Mouse (Mus musculus): ENCODE measurements at regions not wholly inside any gene's neighbourhood (a gene's known extent, or its start where the extent isn't known, plus 50 kb on each side); places are given as distances from the start of the nearest gene placed in this dataset.

DNA sequence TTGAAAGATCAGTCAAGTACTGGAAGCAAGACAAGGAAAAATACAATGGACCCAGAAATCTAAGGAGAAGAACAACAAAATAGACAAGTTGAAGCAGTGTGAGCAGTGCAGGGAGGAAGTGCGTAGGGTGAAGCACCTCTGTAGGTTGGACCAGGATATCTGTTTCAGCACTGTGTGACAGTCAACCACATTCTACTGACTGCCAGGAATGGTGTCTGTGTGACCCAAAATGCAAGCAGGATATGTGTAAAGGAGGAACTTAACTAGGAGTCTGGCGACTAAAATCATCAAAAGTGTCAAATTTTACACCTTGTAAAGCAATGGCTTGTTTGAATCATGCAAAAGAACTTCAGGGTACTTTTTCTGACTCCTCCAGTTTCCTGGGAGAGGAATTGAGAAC is 207.7 kb downstream of the Rnf152 start:
- in situ Hi-C loops (cut with MboI; ENCODE audit: low pct_unique_long_range_greater_than_20kb in 1 of 2, low sequenced_read_pairs in 2 of 2, unreplicated experiment in 1 of 2), result no loop called here

GRCm38 (mm10) chr1:105148048-105148447 is 208.5 kb downstream of the Rnf152 start:
- in situ Hi-C loops (cut with MboI; ENCODE audit: low pct_unique_long_range_greater_than_20kb in 1 of 2, low sequenced_read_pairs in 2 of 2, unreplicated experiment in 1 of 2), result no loop called here

DNA sequence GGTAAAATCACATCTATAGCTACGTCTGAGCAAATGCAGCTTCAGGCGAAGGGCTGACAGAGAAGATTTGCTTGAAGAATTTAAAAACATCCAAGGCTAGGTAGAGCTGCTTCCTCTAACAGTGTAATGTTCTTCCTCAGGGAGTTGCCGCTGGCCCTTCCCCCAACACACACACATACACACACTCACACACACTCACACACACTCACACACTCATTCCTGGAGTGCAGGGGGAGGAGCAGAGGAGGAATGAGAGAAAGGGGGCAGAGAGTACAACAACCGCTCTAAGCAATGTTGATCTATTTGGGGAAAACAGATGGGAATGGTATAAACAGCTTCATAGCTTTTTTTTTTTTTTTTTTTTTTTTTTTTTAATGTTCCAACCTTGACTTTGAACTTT is 232.6 kb downstream of the Rnf152 start:
- in situ Hi-C loops (cut with MboI; ENCODE audit: low pct_unique_long_range_greater_than_20kb in 1 of 2, low sequenced_read_pairs in 2 of 2, unreplicated experiment in 1 of 2), result no loop called here

DNA sequence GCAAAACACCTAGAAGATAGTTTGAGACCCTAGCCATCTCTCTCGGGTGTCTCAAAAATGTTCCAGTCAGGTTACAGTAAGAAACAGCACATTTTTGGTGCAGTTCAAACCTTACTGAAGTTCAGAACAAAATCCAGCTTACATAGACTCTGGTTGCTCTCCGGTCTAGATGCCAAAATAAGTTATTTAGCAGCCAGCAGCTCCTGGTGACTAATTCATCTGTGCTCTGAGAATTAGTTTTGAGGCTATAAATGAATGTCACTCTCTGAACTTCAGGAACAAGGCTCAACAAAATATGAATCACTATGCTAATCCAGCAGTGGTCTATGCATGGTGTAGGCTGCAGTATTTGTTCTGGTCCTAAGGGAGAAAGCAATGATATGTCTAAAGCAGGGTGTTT is 238.6 kb downstream of the Rnf152 start:
- in situ Hi-C loops (cut with MboI; ENCODE audit: low pct_unique_long_range_greater_than_20kb in 1 of 2, low sequenced_read_pairs in 2 of 2, unreplicated experiment in 1 of 2), result no loop called here

GRCm38 (mm10) chr1:105116231-105116630 is 240.3 kb downstream of the Rnf152 start:
- in situ Hi-C loops (cut with MboI; ENCODE audit: low pct_unique_long_range_greater_than_20kb in 1 of 2, low sequenced_read_pairs in 2 of 2, unreplicated experiment in 1 of 2), result no loop called here

- in situ Hi-C loops (cut with MboI; ENCODE audit: low pct_unique_long_range_greater_than_20kb in 1 of 2, low sequenced_read_pairs in 2 of 2, unreplicated experiment in 1 of 2), result no loop called here
Measured at GRCm38 (mm10) chr1:105115391-105115790, 241.1 kb downstream of the Rnf152 start.

- in situ Hi-C loops (cut with MboI; ENCODE audit: low pct_unique_long_range_greater_than_20kb in 1 of 2, low sequenced_read_pairs in 2 of 2, unreplicated experiment in 1 of 2), result no loop called here
Measured at GRCm38 (mm10) chr1:105114835-105115234, 241.7 kb downstream of the Rnf152 start.

GRCm38 (mm10) chr1:105112762-105113525 is 243.6 kb downstream of the Rnf152 start:
- in situ Hi-C loops (cut with MboI; ENCODE audit: low pct_unique_long_range_greater_than_20kb in 1 of 2, low sequenced_read_pairs in 2 of 2, unreplicated experiment in 1 of 2), result no loop called here

DNA sequence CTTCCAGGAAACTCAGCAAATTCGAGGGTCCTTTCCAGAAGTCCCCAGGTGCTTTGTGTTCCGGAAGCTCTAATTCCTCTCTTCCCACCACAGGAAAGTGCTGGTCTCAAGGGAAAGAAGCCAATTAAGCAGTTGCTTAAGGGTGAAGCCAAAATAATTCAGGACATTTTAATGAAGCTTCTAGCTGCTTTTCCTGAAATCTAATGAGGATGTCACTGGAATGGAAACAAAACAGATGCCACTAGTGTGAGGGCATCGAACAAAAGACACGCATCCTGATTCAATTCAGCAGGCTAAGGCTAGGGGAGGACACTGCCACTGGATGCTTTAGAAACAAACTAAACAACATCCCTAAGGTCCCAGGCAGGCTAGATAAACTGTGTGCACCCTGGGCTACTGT is 245.3 kb downstream of the Rnf152 start:
- in situ Hi-C loops (cut with MboI; ENCODE audit: low pct_unique_long_range_greater_than_20kb in 1 of 2, low sequenced_read_pairs in 2 of 2, unreplicated experiment in 1 of 2), result no loop called here

DNA sequence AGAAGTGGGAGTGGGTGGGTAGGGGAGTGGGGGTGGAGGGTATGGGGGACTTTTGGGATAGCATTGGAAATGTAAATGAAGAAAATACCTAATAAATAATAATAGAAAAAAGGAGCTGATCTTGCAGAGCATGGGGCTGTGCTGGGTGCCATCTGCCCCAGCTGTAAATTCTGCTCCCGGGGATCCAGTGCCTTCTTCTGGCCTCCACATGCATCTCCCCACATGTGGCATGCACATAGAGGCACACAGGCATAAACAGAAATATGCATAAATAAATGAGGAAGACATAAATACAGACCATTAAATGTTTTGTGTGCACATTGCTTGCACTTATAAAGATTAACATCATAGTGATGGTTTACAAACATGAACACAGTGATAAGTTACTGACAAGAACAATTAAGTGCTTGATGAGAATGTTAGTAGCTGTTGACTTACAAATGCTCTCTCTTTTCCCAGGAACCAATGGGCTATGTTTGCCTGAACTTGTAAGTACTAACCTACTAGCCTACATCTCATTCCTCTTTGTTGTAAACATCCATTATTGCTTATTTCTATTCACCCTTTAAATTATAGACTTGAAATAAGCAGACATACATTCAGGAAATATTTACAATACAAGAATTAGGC is 245.8 kb downstream of the Rnf152 start:
- in situ Hi-C loops (cut with MboI; ENCODE audit: low pct_unique_long_range_greater_than_20kb in 1 of 2, low sequenced_read_pairs in 2 of 2, unreplicated experiment in 1 of 2), result no loop called here

- in situ Hi-C loops (cut with MboI; ENCODE audit: low pct_unique_long_range_greater_than_20kb in 1 of 2, low sequenced_read_pairs in 2 of 2, unreplicated experiment in 1 of 2), result no loop called here
Measured at GRCm38 (mm10) chr1:105107836-105108235, 248.7 kb downstream of the Rnf152 start.

DNA sequence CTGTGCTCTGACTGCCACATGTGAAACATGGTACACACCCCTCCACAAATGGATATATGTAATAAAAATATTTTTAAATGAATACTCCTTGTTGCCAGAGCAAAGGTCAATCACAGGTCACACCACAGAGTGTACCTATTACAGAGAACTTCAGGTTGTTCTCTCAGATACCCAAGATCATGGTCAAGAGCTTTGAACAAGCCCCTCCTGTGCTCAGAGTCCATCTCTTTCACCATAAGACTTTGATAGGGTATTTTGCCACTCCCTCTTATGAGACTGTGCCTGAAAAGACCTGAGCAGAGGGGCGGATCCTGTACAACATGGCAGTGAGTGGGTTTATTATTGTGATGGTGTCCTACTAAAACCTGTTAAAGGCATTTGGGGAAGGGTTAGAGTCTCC is 249.3 kb downstream of the Rnf152 start:
- in situ Hi-C loops (cut with MboI; ENCODE audit: low pct_unique_long_range_greater_than_20kb in 1 of 2, low sequenced_read_pairs in 2 of 2, unreplicated experiment in 1 of 2), result no loop called here

- in situ Hi-C loops (cut with MboI; ENCODE audit: low pct_unique_long_range_greater_than_20kb in 1 of 2, low sequenced_read_pairs in 2 of 2, unreplicated experiment in 1 of 2), result no loop called here
Measured at GRCm38 (mm10) chr1:105105211-105105610, 251.3 kb downstream of the Rnf152 start.

DNA sequence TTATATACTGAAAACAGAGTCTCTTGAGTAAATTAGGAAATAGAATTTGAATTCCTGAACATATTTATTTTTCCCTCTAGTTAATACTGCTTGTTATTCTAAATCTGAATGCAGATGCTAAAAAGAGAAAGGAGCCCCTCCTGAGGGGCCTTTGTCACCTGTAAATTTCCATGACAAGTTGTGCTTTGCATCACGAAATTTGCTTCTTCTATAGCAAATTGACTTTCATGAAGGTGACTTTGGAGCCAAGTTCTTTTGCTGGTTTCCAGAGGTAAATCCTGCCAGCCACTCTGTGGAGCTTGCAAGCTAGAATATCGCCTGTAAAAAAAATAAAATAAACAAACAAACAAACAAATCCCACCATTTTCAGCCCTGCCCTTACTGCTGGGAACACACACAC is 261.4 kb downstream of the Rnf152 start:
- in situ Hi-C loops (cut with MboI; ENCODE audit: low pct_unique_long_range_greater_than_20kb in 1 of 2, low sequenced_read_pairs in 2 of 2, unreplicated experiment in 1 of 2), result loop anchor here in 1 of 2 experiments (25.0 kb wide), 1 partner anchor 517 kb away; no protein-coding TSS in a partner anchor

DNA sequence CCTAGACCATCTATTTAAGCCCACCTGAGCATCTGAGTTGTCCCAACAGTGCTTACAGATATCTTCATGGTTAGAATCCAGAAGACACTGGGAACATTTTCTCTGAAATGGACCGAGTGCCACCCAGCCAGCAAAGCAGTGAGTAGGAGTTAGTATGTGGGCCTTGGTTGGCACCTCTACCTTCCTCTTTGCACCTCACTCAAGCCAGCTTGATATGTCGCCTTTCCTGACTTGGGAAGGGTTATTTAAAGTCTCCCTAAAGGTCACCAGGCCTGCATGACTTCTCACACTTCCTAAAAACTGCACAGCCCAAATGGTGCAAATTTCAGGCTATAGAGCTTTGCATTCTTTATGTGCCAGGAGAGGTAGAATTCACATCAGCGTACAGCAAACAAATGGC is 262.0 kb downstream of the Rnf152 start:
- in situ Hi-C loops (cut with MboI; ENCODE audit: low pct_unique_long_range_greater_than_20kb in 1 of 2, low sequenced_read_pairs in 2 of 2, unreplicated experiment in 1 of 2), result loop anchor here in 1 of 2 experiments (25.0 kb wide), 1 partner anchor 518 kb away; no protein-coding TSS in a partner anchor

DNA sequence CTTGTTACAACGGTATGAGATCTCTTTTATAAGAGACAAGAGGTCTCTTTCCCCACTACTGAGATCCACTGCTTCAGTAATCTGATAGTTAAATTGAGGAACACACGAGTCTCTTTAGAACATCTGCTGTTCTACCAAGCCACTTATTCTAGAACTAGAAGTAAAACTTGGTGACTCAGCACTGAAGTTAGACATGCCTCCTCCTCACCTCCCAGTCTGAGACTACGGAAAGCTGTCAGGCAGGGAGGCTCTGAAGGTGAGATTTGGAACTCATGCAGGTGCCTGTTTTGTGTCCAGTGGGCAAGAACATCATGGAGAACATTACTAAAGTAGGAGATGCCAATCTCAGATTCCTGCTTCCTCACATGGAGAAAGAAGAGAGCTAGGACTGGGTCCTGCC is 262.6 kb downstream of the Rnf152 start:
- in situ Hi-C loops (cut with MboI; ENCODE audit: low pct_unique_long_range_greater_than_20kb in 1 of 2, low sequenced_read_pairs in 2 of 2, unreplicated experiment in 1 of 2), result loop anchor here in 1 of 2 experiments (25.0 kb wide), 1 partner anchor 518 kb away; no protein-coding TSS in a partner anchor

- in situ Hi-C loops (cut with MboI; ENCODE audit: low pct_unique_long_range_greater_than_20kb in 1 of 2, low sequenced_read_pairs in 2 of 2, unreplicated experiment in 1 of 2), result loop anchor here in 1 of 2 experiments (25.0 kb wide), 1 partner anchor 519 kb away; no protein-coding TSS in a partner anchor
Measured at GRCm38 (mm10) chr1:105093012-105093411, 263.5 kb downstream of the Rnf152 start.

DNA sequence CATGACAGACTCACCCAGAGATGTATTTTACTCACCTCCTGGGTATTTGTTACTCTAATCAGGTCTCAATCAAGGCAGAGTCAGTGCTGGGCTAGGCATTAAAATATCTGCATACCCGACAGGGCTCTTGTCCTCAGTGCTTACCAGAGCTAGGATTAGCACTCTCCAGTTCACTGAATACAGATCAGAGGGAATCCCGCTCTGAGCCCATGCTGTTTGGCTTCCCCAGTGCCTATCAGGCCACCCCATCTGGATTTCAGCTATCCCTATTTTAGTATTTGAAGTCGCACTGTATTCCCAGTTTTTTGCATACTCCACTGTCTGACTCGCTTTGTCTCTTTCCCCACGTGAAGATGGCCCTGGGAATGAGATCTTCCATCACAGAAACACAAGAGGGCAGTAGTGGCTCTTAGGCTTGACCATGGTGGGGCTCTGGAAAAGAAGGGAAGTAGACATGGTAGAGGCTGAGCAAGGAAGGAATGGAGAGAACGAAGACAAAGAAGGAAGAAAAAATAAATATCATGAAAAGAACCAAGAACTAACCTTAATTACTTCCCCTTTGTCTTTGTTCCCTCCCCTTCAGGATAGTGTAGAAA is 264.1 kb downstream of the Rnf152 start:
- in situ Hi-C loops (cut with MboI; ENCODE audit: low pct_unique_long_range_greater_than_20kb in 1 of 2, low sequenced_read_pairs in 2 of 2, unreplicated experiment in 1 of 2), result loop anchor here in 1 of 2 experiments (25.0 kb wide), 1 partner anchor 520 kb away; no protein-coding TSS in a partner anchor

DNA sequence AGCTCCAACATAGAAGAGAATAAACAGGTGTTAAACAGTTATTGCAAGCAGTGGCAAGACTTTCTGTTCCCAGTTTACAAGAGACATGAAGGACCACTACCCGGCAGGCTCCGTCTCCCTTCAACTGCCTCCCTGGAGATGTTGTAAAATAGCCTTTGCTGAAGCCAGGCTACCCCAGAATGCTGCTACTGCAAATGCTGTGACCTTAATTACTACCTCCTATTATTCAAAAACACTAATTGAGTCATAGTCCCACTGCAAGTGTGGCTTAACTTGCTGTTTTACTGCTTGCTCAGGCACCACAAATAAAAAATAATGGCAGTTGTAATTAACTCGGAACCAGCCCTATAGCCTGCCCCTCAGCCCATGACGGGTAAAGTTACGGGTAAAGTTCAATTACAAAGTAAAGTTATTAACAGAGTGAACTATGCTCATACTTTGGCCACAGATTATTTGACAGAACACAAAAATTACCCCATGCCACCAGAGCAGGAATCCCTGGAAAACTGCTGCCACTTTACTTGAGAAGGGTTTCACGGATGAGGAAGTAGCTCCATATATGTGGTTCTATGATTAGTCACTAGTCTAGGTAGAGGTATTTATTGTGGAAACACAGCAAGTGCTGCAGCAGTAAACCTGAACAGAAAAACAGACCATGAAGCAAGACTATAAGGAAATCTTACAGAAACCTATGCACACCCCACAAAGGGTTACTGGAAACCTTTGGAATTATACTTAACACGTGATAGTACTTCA is 267.6 kb downstream of the Rnf152 start:
- in situ Hi-C loops (cut with MboI; ENCODE audit: low pct_unique_long_range_greater_than_20kb in 1 of 2, low sequenced_read_pairs in 2 of 2, unreplicated experiment in 1 of 2), result loop anchor here in 1 of 2 experiments (25.0 kb wide), 1 partner anchor 523 kb away; no protein-coding TSS in a partner anchor

All from mouse embryonic stem cell (cell line).